Mouse (Mus musculus): Measurements from ENCODE around the gene Gm10283. TPM values are rescaled to one million over a fixed set of nuclear protein-coding genes. Genes with fewer than 3 reads are reported as not detected.

Gene Gm10283
- polyA plus RNA-seq, 1 experiment from 2014 or later = 1.7 TPM

GRCm38 (mm10) chr8:60466686-60467335, 36.2 kb downstream of the Gm10283 start:
- H3K36me3 ChIP-seq (ENCODE audit: insufficient read depth, low read length) = no peaks in the 10 kb centered on the region
- no peak overlapping the region for H3K9ac ChIP-seq (replicated peaks; ENCODE audit: low read length)
- ATAC-seq (ENCODE audit: low FRiP score, low TSS enrichment) = peak; percentile 71; the same call in 1 of the 2 replicates
- 43% methylated on average over 15 of the region's 15 CpGs for WGBS
- H3K4me1 ChIP-seq (ENCODE audit: insufficient read depth, low read length) = no peaks in the 10 kb centered on the region
- H3K4me3 ChIP-seq (ENCODE audit: low read length) = peak overlapping the region; percentile 14; the same call in 1 of the 2 replicates
- H3K27ac ChIP-seq (ENCODE audit: low read length) = no peak overlapping the region
- H3K4me2 ChIP-seq (replicated peaks; ENCODE audit: low read depth, low read length) = peak overlapping the region; percentile 30; the same call in 1 of the 2 replicates
- H3K27me3 ChIP-seq (ENCODE audit: insufficient read depth, low read length) = no peaks in the 10 kb centered on the region
- no peaks in the 10 kb centered on the region for H3K9me3 ChIP-seq (ENCODE audit: low read length)

- Histone ChIP-seq H3K27me3 (ENCODE audit: insufficient read depth, low read length) (no peaks in the 10 kb centered on the region), H3K36me3 (ENCODE audit: insufficient read depth, low read length) (no peaks in the 10 kb centered on the region), H3K4me2 (replicated peaks; ENCODE audit: low read depth, low read length) (no peak overlapping the region), H3K27ac (ENCODE audit: low read length) (no peak overlapping the region), H3K9me3 (ENCODE audit: low read length) (no peaks in the 10 kb centered on the region), H3K9ac (replicated peaks; ENCODE audit: low read length) (no peak overlapping the region), H3K4me1 (ENCODE audit: insufficient read depth, low read length) (no peaks in the 10 kb centered on the region), H3K4me3 (ENCODE audit: low read length) (no peak overlapping the region)
- ATAC-seq (ENCODE audit: low FRiP score, low TSS enrichment) = peak; percentile 67; the same call in 1 of the 2 replicates
- WGBS = 35% methylated on average over 2 of the region's 2 CpGs
Observed at GRCm38 (mm10) chr8:60449296-60449695, 53.7 kb downstream of the Gm10283 start.

GRCm38 (mm10) chr8:60444989-60445388, 58.0 kb downstream of the Gm10283 start:
- Histone ChIP-seq H3K4me2 (replicated peaks; ENCODE audit: low read depth, low read length) (no peak overlapping the region), H3K4me3 (ENCODE audit: low read length) (no peak overlapping the region), H3K9me3 (ENCODE audit: low read length) (no peaks in the 10 kb centered on the region), H3K36me3 (ENCODE audit: insufficient read depth, low read length) (no peaks in the 10 kb centered on the region), H3K27me3 (ENCODE audit: insufficient read depth, low read length) (no peaks in the 10 kb centered on the region), H3K9ac (replicated peaks; ENCODE audit: low read length) (no peak overlapping the region), H3K4me1 (ENCODE audit: insufficient read depth, low read length) (no peaks in the 10 kb centered on the region), H3K27ac (ENCODE audit: low read length) (no peak overlapping the region)
- 72% methylated on average over 6 of the region's 6 CpGs for WGBS
- ATAC-seq (ENCODE audit: low FRiP score, low TSS enrichment) = no peak

- Histone ChIP-seq H3K27ac (ENCODE audit: low read length) (no peak overlapping the region), H3K36me3 (ENCODE audit: insufficient read depth, low read length) (no peaks in the 10 kb centered on the region), H3K9me3 (ENCODE audit: low read length) (no peaks in the 10 kb centered on the region), H3K9ac (replicated peaks; ENCODE audit: low read length) (no peak overlapping the region), H3K4me2 (replicated peaks; ENCODE audit: low read depth, low read length) (no peak overlapping the region), H3K27me3 (ENCODE audit: insufficient read depth, low read length) (no peaks in the 10 kb centered on the region), H3K4me1 (ENCODE audit: insufficient read depth, low read length) (no peaks in the 10 kb centered on the region), H3K4me3 (ENCODE audit: low read length) (no peak overlapping the region)
- WGBS = 16% methylated on average over 3 of the region's 3 CpGs
- ATAC-seq (ENCODE audit: low FRiP score, low TSS enrichment) = peak; percentile 79; the same call in 1 of the 2 replicates
Observed at GRCm38 (mm10) chr8:60438557-60438956, 64.4 kb downstream of the Gm10283 start.

- Histone ChIP-seq H3K9ac (replicated peaks; ENCODE audit: low read length) (no peak overlapping the region), H3K4me2 (replicated peaks; ENCODE audit: low read depth, low read length) (no peak overlapping the region), H3K4me1 (ENCODE audit: insufficient read depth, low read length) (no peaks in the 10 kb centered on the region), H3K36me3 (ENCODE audit: insufficient read depth, low read length) (no peaks in the 10 kb centered on the region), H3K9me3 (ENCODE audit: low read length) (no peaks in the 10 kb centered on the region), H3K27me3 (ENCODE audit: insufficient read depth, low read length) (no peaks in the 10 kb centered on the region), H3K4me3 (ENCODE audit: low read length) (no peak overlapping the region), H3K27ac (ENCODE audit: low read length) (no peak overlapping the region)
- no peak for ATAC-seq (ENCODE audit: low FRiP score, low TSS enrichment)
- 93% methylated on average over 3 of the region's 3 CpGs for WGBS
Observed at GRCm38 (mm10) chr8:60436872-60437271, 66.1 kb downstream of the Gm10283 start.

- Histone ChIP-seq H3K4me2 (replicated peaks; ENCODE audit: low read depth, low read length) (no peak overlapping the region), H3K36me3 (ENCODE audit: insufficient read depth, low read length) (no peaks in the 10 kb centered on the region), H3K4me1 (ENCODE audit: insufficient read depth, low read length) (no peaks in the 10 kb centered on the region), H3K4me3 (ENCODE audit: low read length) (no peak overlapping the region), H3K27me3 (ENCODE audit: insufficient read depth, low read length) (no peaks in the 10 kb centered on the region), H3K9ac (replicated peaks; ENCODE audit: low read length) (no peak overlapping the region), H3K9me3 (ENCODE audit: low read length) (no peaks in the 10 kb centered on the region), H3K27ac (ENCODE audit: low read length) (no peak overlapping the region)
- ATAC-seq (ENCODE audit: low FRiP score, low TSS enrichment) = no peak
- WGBS = 86% methylated on average over 5 of the region's 5 CpGs
Observed at GRCm38 (mm10) chr8:60432649-60433048, 70.3 kb downstream of the Gm10283 start.

GRCm38 (mm10) chr8:60406358-60406757, 96.6 kb downstream of the Gm10283 start:
- H3K9me3 ChIP-seq (ENCODE audit: low read length) = no peaks in the 10 kb centered on the region
- H3K27me3 ChIP-seq (ENCODE audit: insufficient read depth, low read length) = no peaks in the 10 kb centered on the region
- H3K4me3 ChIP-seq (ENCODE audit: low read length) = no peak overlapping the region
- no peak overlapping the region for H3K27ac ChIP-seq (ENCODE audit: low read length)
- H3K4me2 ChIP-seq (replicated peaks; ENCODE audit: low read depth, low read length) = no peak overlapping the region
- no peaks in the 10 kb centered on the region for H3K4me1 ChIP-seq (ENCODE audit: insufficient read depth, low read length)
- 0 out of 2 replicates have a peak, but pooled peaks have one; percentile 15 for ATAC-seq (ENCODE audit: low FRiP score, low TSS enrichment)
- H3K9ac ChIP-seq (replicated peaks; ENCODE audit: low read length) = no peak overlapping the region
- 71% methylated on average over 8 of the region's 8 CpGs for WGBS
- H3K36me3 ChIP-seq (ENCODE audit: insufficient read depth, low read length) = no peaks in the 10 kb centered on the region

GRCm38 (mm10) chr8:60404994-60405548, 97.9 kb downstream of the Gm10283 start:
- Histone ChIP-seq H3K9ac (replicated peaks; ENCODE audit: low read length) (no peak overlapping the region), H3K4me2 (replicated peaks; ENCODE audit: low read depth, low read length) (no peak overlapping the region), H3K9me3 (ENCODE audit: low read length) (no peaks in the 10 kb centered on the region), H3K4me1 (ENCODE audit: insufficient read depth, low read length) (no peaks in the 10 kb centered on the region), H3K36me3 (ENCODE audit: insufficient read depth, low read length) (no peaks in the 10 kb centered on the region), H3K27me3 (ENCODE audit: insufficient read depth, low read length) (no peaks in the 10 kb centered on the region), H3K27ac (ENCODE audit: low read length) (no peak overlapping the region), H3K4me3 (ENCODE audit: low read length) (no peak overlapping the region)
- no peak for ATAC-seq (ENCODE audit: low FRiP score, low TSS enrichment)
- WGBS = 55% methylated on average over 6 of the region's 6 CpGs

- Histone ChIP-seq H3K36me3 (ENCODE audit: insufficient read depth, low read length) (no peaks in the 10 kb centered on the region), H3K27me3 (ENCODE audit: insufficient read depth, low read length) (no peaks in the 10 kb centered on the region), H3K4me1 (ENCODE audit: insufficient read depth, low read length) (no peaks in the 10 kb centered on the region), H3K4me3 (ENCODE audit: low read length) (no peak overlapping the region), H3K9ac (replicated peaks; ENCODE audit: low read length) (no peak overlapping the region), H3K9me3 (ENCODE audit: low read length) (no peaks in the 10 kb centered on the region), H3K27ac (ENCODE audit: low read length) (no peak overlapping the region), H3K4me2 (replicated peaks; ENCODE audit: low read depth, low read length) (no peak overlapping the region)
- 86% methylated on average over 4 of the region's 4 CpGs for WGBS
- ATAC-seq (ENCODE audit: low FRiP score, low TSS enrichment) = no peak
Observed at GRCm38 (mm10) chr8:60393675-60394074, 109.3 kb downstream of the Gm10283 start.

- no peak; the same call in 1 of the 2 replicates for ATAC-seq (ENCODE audit: low FRiP score, low TSS enrichment)
- Histone ChIP-seq H3K4me3 (ENCODE audit: low read length) (no peak overlapping the region), H3K4me2 (replicated peaks; ENCODE audit: low read depth, low read length) (no peak overlapping the region), H3K36me3 (ENCODE audit: insufficient read depth, low read length) (no peaks in the 10 kb centered on the region), H3K27ac (ENCODE audit: low read length) (no peak overlapping the region), H3K27me3 (ENCODE audit: insufficient read depth, low read length) (no peaks in the 10 kb centered on the region), H3K9ac (replicated peaks; ENCODE audit: low read length) (no peak overlapping the region), H3K4me1 (ENCODE audit: insufficient read depth, low read length) (no peaks in the 10 kb centered on the region), H3K9me3 (ENCODE audit: low read length) (no peaks in the 10 kb centered on the region)
- 47% methylated on average over 2 of the region's 2 CpGs for WGBS
Observed at GRCm38 (mm10) chr8:60386589-60386988, 116.4 kb downstream of the Gm10283 start.

Data from kidney, embryonic 16.5 days (tissue).